Mouse (Mus musculus) hindbrain, embryonic 15.5 days (tissue): ENCODE measurements around the gene Spg11. TPM values are rescaled to one million over a fixed set of nuclear protein-coding genes. Genes with fewer than 3 reads are reported as not detected.

Experiments used
- ATAC-seq: fragments of 200-750 bp; cut with Nextera tagmentation; 2 replicates; pipeline ENCODE4 v1.8.0; 2017; ENCODE audit warnings: low read depth, moderate number of reproducible peaks, moderate TSS enrichment; ENCODE audit not compliant: low FRiP score
- H3K27ac ChIP-seq: fragments of 300-500 bp; sonication (generic); replicated peaks from 2 replicates; pipeline ENCODE4 v1.5.1; 2015; ENCODE audit warnings: mild to moderate bottlenecking, inconsistent platforms
- H3K27me3 ChIP-seq: fragments of 300-500 bp; sonication (generic); 2 replicates; pipeline ENCODE4 v1.6.1; 2015; ENCODE audit warnings: control low read depth, inconsistent platforms
- H3K36me3 ChIP-seq: fragments of 300-500 bp; sonication (generic); 2 replicates; pipeline ENCODE4 v1.6.1; 2015; ENCODE audit warnings: control low read depth, inconsistent platforms
- H3K4me1 ChIP-seq: fragments of 300-500 bp; sonication (generic); replicated peaks from 2 replicates; pipeline ENCODE4 v1.6.1; 2015; ENCODE audit warnings: control low read depth, inconsistent platforms
- H3K4me2 ChIP-seq: fragments of 300-500 bp; sonication (generic); 2 replicates; pipeline ENCODE4 v1.6.1; 2015; ENCODE audit warnings: moderate library complexity, mild to moderate bottlenecking, inconsistent platforms
- H3K4me3 ChIP-seq: fragments of 300-500 bp; sonication (generic); 2 replicates; pipeline ENCODE4 v1.5.1; 2015; ENCODE audit warnings: mild to moderate bottlenecking, inconsistent platforms
- H3K9ac ChIP-seq: fragments of 300-500 bp; sonication (generic); 2 replicates; pipeline ENCODE4 v1.6.1; 2015; ENCODE audit warnings: inconsistent platforms
- H3K9me3 ChIP-seq: fragments of 300-500 bp; sonication (generic); 2 replicates; pipeline ENCODE4 v1.6.1; 2016; ENCODE audit warnings: control low read depth, inconsistent platforms
- WGBS: fragments of 180-500 bp; shearing (Covaris S2); methylation state at CpG from one replicate; pipeline ENCODE4 v1.1.7; 2015; 5-methylcytosine and 5-hydroxymethylcytosine counted together
- polyA plus RNA-seq: library from polyadenylated mRNA; unstranded; fragments of >200 nt; fragmentation: Nextera tagmentation; extraction: Ambion mirVana; gene quantifications from 2 replicates; pipeline ENCODE4 v1.2.1, GENCODE M21; 2015

Spg11 gene
- polyA plus RNA-seq: 6.8 and 8.2 TPM in 2 replicates

- ATAC-seq: peak; percentile 100
- Histone ChIP-seq H3K36me3 (peaks cover 6% of the 10 kb centered on the region; the same call in 1 of the 2 replicates), H3K4me1 (peaks cover 16% of the 10 kb centered on the region), H3K9me3 (no peaks in the 10 kb centered on the region), H3K4me2 (peak within 1 kb of the TSS; percentile 65), H3K4me3 (peak within 1 kb of the TSS; percentile 68), H3K9ac (peak within 1 kb of the TSS; percentile 82), H3K27me3 (no peaks in the 10 kb centered on the region), H3K27ac (peak within 1 kb of the TSS; percentile 93)
- WGBS: under 1% methylated on average over 46 of the region's 47 CpGs
These were observed at the start of gene Spg11 for GRCm38 (mm10) chr2:122117961-122118958. Spg11 (minus strand) TSS chr2:122118386.

GRCm38 (mm10) chr2:122164293-122164692, 46.1 kb upstream of the Spg11 start:
- no peaks in the 10 kb centered on the region for H3K36me3 ChIP-seq
- WGBS: 89% methylated on average over 11 of the region's 11 CpGs
- no peak for ATAC-seq
- no peaks in the 10 kb centered on the region for H3K9me3 ChIP-seq
- no peak overlapping the region for H3K4me2 ChIP-seq
- H3K9ac ChIP-seq: no peak overlapping the region
- H3K27me3 ChIP-seq: no peaks in the 10 kb centered on the region
- no peak overlapping the region for H3K4me3 ChIP-seq
- no peaks in the 10 kb centered on the region for H3K4me1 ChIP-seq
- H3K27ac ChIP-seq: no peak overlapping the region

GRCm38 (mm10) chr2:122163430-122164195, 45.4 kb upstream of the Spg11 start:
- ATAC-seq: no peak
- no peak overlapping the region for H3K9ac ChIP-seq
- H3K9me3 ChIP-seq: no peaks in the 10 kb centered on the region
- H3K27me3 ChIP-seq: no peaks in the 10 kb centered on the region
- H3K4me1 ChIP-seq: no peaks in the 10 kb centered on the region
- 84% methylated on average over 13 of the region's 13 CpGs for WGBS
- no peak overlapping the region for H3K27ac ChIP-seq
- H3K36me3 ChIP-seq: no peaks in the 10 kb centered on the region
- H3K4me3 ChIP-seq: no peak overlapping the region
- no peak overlapping the region for H3K4me2 ChIP-seq

GRCm38 (mm10) chr2:122162529-122162928, 44.3 kb upstream of the Spg11 start:
- H3K9ac ChIP-seq: no peak overlapping the region
- H3K4me3 ChIP-seq: no peak overlapping the region
- 90% methylated on average over 2 of the region's 2 CpGs for WGBS
- no peaks in the 10 kb centered on the region for H3K4me1 ChIP-seq
- no peak overlapping the region for H3K27ac ChIP-seq
- no peaks in the 10 kb centered on the region for H3K9me3 ChIP-seq
- H3K4me2 ChIP-seq: no peak overlapping the region
- no peaks in the 10 kb centered on the region for H3K36me3 ChIP-seq
- ATAC-seq: no peak
- no peaks in the 10 kb centered on the region for H3K27me3 ChIP-seq

- Histone ChIP-seq H3K4me1 (no peaks in the 10 kb centered on the region), H3K4me3 (no peak overlapping the region), H3K9ac (no peak overlapping the region), H3K4me2 (no peak overlapping the region), H3K36me3 (no peaks in the 10 kb centered on the region), H3K27me3 (no peaks in the 10 kb centered on the region), H3K9me3 (no peaks in the 10 kb centered on the region), H3K27ac (no peak overlapping the region)
- ATAC-seq: no peak
- 29% methylated on average over 4 of the region's 4 CpGs for WGBS
These were observed 43.4 kb upstream of the Spg11 start for GRCm38 (mm10) chr2:122161542-122161941.

GRCm38 (mm10) chr2:122160680-122161079, 42.5 kb upstream of the Spg11 start, which contains the start of gene Trim69:
Trim69 (plus strand) TSS chr2:122160700.
- H3K4me1 ChIP-seq: no peaks in the 10 kb centered on the region
- H3K9ac ChIP-seq: no peak within 1 kb of the TSS
- no peak for ATAC-seq
- no peaks in the 10 kb centered on the region for H3K9me3 ChIP-seq
- no peak within 1 kb of the TSS for H3K4me2 ChIP-seq
- no peaks in the 10 kb centered on the region for H3K36me3 ChIP-seq
- 37% methylated on average over 2 of the region's 2 CpGs for WGBS
- H3K27ac ChIP-seq: no peak within 1 kb of the TSS
- H3K27me3 ChIP-seq: no peaks in the 10 kb centered on the region
- no peak within 1 kb of the TSS for H3K4me3 ChIP-seq

- Histone ChIP-seq H3K36me3 (no peaks in the 10 kb centered on the region), H3K9me3 (no peaks in the 10 kb centered on the region), H3K4me3 (no peak overlapping the region), H3K27ac (no peak overlapping the region), H3K27me3 (no peaks in the 10 kb centered on the region), H3K9ac (no peak overlapping the region), H3K4me1 (no peaks in the 10 kb centered on the region), H3K4me2 (no peak overlapping the region)
- 89% methylated on average over 6 of the region's 6 CpGs for WGBS
- ATAC-seq: no peak
These were observed 41.5 kb upstream of the Spg11 start for GRCm38 (mm10) chr2:122159667-122160066.

GRCm38 (mm10) chr2:122158362-122158802, 40.2 kb upstream of the Spg11 start:
- no peaks in the 10 kb centered on the region for H3K36me3 ChIP-seq
- ATAC-seq: no peak
- H3K27me3 ChIP-seq: no peaks in the 10 kb centered on the region
- no peaks in the 10 kb centered on the region for H3K4me1 ChIP-seq
- H3K4me3 ChIP-seq: no peak overlapping the region
- no peak overlapping the region for H3K27ac ChIP-seq
- 60% methylated on average over 6 of the region's 6 CpGs for WGBS
- no peak overlapping the region for H3K9ac ChIP-seq
- H3K9me3 ChIP-seq: no peaks in the 10 kb centered on the region
- H3K4me2 ChIP-seq: no peak overlapping the region

- H3K4me3 ChIP-seq: no peak overlapping the region
- H3K27me3 ChIP-seq: no peaks in the 10 kb centered on the region
- H3K36me3 ChIP-seq: no peaks in the 10 kb centered on the region
- H3K4me2 ChIP-seq: no peak overlapping the region
- no peak overlapping the region for H3K9ac ChIP-seq
- no peak overlapping the region for H3K27ac ChIP-seq
- no peak for ATAC-seq
- H3K9me3 ChIP-seq: no peaks in the 10 kb centered on the region
- no peaks in the 10 kb centered on the region for H3K4me1 ChIP-seq
These were observed 39.4 kb upstream of the Spg11 start for GRCm38 (mm10) chr2:122157561-122157960.

GRCm38 (mm10) chr2:122156051-122156700, 38.0 kb upstream of the Spg11 start:
- Histone ChIP-seq H3K4me2 (no peak overlapping the region), H3K36me3 (no peaks in the 10 kb centered on the region), H3K9ac (no peak overlapping the region), H3K9me3 (no peaks in the 10 kb centered on the region), H3K4me1 (no peaks in the 10 kb centered on the region), H3K27ac (no peak overlapping the region), H3K27me3 (no peaks in the 10 kb centered on the region), H3K4me3 (no peak overlapping the region)
- no peak for ATAC-seq
- WGBS: 86% methylated on average over 4 of the region's 4 CpGs

GRCm38 (mm10) chr2:122155292-122155691, 37.1 kb upstream of the Spg11 start:
- Histone ChIP-seq H3K36me3 (no peaks in the 10 kb centered on the region), H3K4me3 (no peak overlapping the region), H3K4me1 (no peaks in the 10 kb centered on the region), H3K9me3 (no peaks in the 10 kb centered on the region), H3K9ac (no peak overlapping the region), H3K27me3 (no peaks in the 10 kb centered on the region), H3K4me2 (no peak overlapping the region), H3K27ac (no peak overlapping the region)
- 82% methylated on average over 2 of the region's 2 CpGs for WGBS
- no peak for ATAC-seq
